Mouse (Mus musculus): ENCODE measurements around the gene Kcnj14.

DNA sequence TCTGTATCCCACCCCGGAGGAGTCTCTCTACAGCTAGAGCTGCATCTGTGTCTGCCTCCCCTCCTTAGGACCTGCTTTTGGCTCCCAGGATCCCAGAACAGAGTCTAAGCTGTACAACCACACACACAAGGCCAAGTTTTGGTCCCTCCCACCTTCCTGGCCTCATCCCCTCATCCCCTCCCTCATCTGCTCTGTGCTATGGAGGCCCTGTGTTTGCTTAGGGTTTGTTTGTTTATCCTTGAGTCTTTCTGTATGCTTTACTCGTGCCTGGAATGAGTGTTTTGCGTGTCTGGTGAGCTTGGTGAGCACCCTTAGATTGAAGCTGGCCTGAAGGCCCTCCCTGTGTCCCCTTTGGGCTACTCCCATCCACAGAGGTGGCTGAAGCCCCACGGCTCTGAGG is 34.4 kb upstream of the Kcnj14 start:
- no peak for TF ChIP-seq CTCF (IDR thresholded peaks at IDR 0.05; ENCODE audit: low read depth)
- no peak for TF ChIP-seq EP300 (IDR thresholded peaks at IDR 0.05; ENCODE audit: low read depth)
